Mouse (Mus musculus): ENCODE results near the gene Rcor2. TPM values are rescaled to one million over a fixed set of nuclear protein-coding genes. Genes with fewer than 3 reads are reported as not detected.

The Rcor2 gene
- polyA plus RNA-seq, 1 experiment: 19.6 TPM

- H3K4me1 ChIP-seq (ENCODE audit: control insufficient read depth, insufficient read depth, low read length): no peaks in the 10 kb centered on the region; the same call in 1 of the 2 replicates
- H3K4me3 ChIP-seq (replicated peaks; ENCODE audit: control insufficient read depth, low read depth, low read length): no peak overlapping the region
- peak; percentile 78 for TF ChIP-seq CTCF (IDR thresholded peaks at IDR 0.05; ENCODE audit: control insufficient read depth, insufficient read depth, low read length)
- TF ChIP-seq POLR2A (IDR thresholded peaks at IDR 0.05; ENCODE audit: borderline replicate concordance, control insufficient read depth, low read depth, low read length): no peak
- no peak overlapping the region for H3K27ac ChIP-seq (ENCODE audit: control insufficient read depth, insufficient read depth, low read depth, low read length, poor library complexity)
- 33% methylated on average over 8 of the region's 8 CpGs for WGBS
Observed at GRCm38 (mm10) chr19:7234537-7235221, 32.4 kb upstream of the Rcor2 start.

GRCm38 (mm10) chr19:7235461-7235860 is 31.7 kb upstream of the Rcor2 start:
- WGBS: 91% methylated on average over 9 of the region's 9 CpGs
- H3K4me1 ChIP-seq (ENCODE audit: control insufficient read depth, insufficient read depth, low read length): no peaks in the 10 kb centered on the region; the same call in 1 of the 2 replicates
- H3K4me3 ChIP-seq (replicated peaks; ENCODE audit: control insufficient read depth, low read depth, low read length): no peak overlapping the region
- TF ChIP-seq POLR2A (IDR thresholded peaks at IDR 0.05; ENCODE audit: borderline replicate concordance, control insufficient read depth, low read depth, low read length): no peak
- TF ChIP-seq CTCF (IDR thresholded peaks at IDR 0.05; ENCODE audit: control insufficient read depth, insufficient read depth, low read length): no peak
- no peak overlapping the region for H3K27ac ChIP-seq (ENCODE audit: control insufficient read depth, insufficient read depth, low read depth, low read length, poor library complexity)

- WGBS: 89% methylated on average over 2 of the region's 2 CpGs
- TF ChIP-seq POLR2A (IDR thresholded peaks at IDR 0.05; ENCODE audit: borderline replicate concordance, control insufficient read depth, low read depth, low read length) (no peak), CTCF (IDR thresholded peaks at IDR 0.05; ENCODE audit: control insufficient read depth, insufficient read depth, low read length) (no peak)
- Histone ChIP-seq H3K4me1 (ENCODE audit: control insufficient read depth, insufficient read depth, low read length) (no peaks in the 10 kb centered on the region; the same call in 1 of the 2 replicates), H3K4me3 (replicated peaks; ENCODE audit: control insufficient read depth, low read depth, low read length) (no peak overlapping the region), H3K27ac (ENCODE audit: control insufficient read depth, insufficient read depth, low read depth, low read length, poor library complexity) (no peak overlapping the region)
Observed at GRCm38 (mm10) chr19:7236011-7236410, 31.1 kb upstream of the Rcor2 start.

GRCm38 (mm10) chr19:7236742-7237141 is 30.4 kb upstream of the Rcor2 start:
- TF ChIP-seq POLR2A (IDR thresholded peaks at IDR 0.05; ENCODE audit: borderline replicate concordance, control insufficient read depth, low read depth, low read length): no peak
- TF ChIP-seq CTCF (IDR thresholded peaks at IDR 0.05; ENCODE audit: control insufficient read depth, insufficient read depth, low read length): no peak

GRCm38 (mm10) chr19:7239574-7239973 is 27.6 kb upstream of the Rcor2 start:
- Histone ChIP-seq H3K27ac (ENCODE audit: control insufficient read depth, insufficient read depth, low read depth, low read length, poor library complexity) (no peak overlapping the region), H3K4me3 (replicated peaks; ENCODE audit: control insufficient read depth, low read depth, low read length) (peak overlapping the region; percentile 81), H3K4me1 (ENCODE audit: control insufficient read depth, insufficient read depth, low read length) (no peaks in the 10 kb centered on the region; the same call in 1 of the 2 replicates)
- no peak for TF ChIP-seq POLR2A (IDR thresholded peaks at IDR 0.05; ENCODE audit: borderline replicate concordance, control insufficient read depth, low read depth, low read length)
- TF ChIP-seq CTCF (IDR thresholded peaks at IDR 0.05; ENCODE audit: control insufficient read depth, insufficient read depth, low read length): no peak
- 86% methylated on average over 3 of the region's 3 CpGs for WGBS

More at GRCm38 (mm10) chr19:7236742-7237141, 30.4 kb upstream of the Rcor2 start:
- WGBS: 85% methylated on average over 4 of the region's 4 CpGs
- Histone ChIP-seq H3K27ac (ENCODE audit: control insufficient read depth, insufficient read depth, low read depth, low read length, poor library complexity) (no peak overlapping the region), H3K4me1 (ENCODE audit: control insufficient read depth, insufficient read depth, low read length) (no peaks in the 10 kb centered on the region; the same call in 1 of the 2 replicates), H3K4me3 (replicated peaks; ENCODE audit: control insufficient read depth, low read depth, low read length) (no peak overlapping the region)

GRCm38 (mm10) chr19:7240291-7240690 is 26.8 kb upstream of the Rcor2 start:
- Histone ChIP-seq H3K4me1 (ENCODE audit: control insufficient read depth, insufficient read depth, low read length) (no peaks in the 10 kb centered on the region), H3K4me3 (replicated peaks; ENCODE audit: control insufficient read depth, low read depth, low read length) (peak overlapping the region; percentile 81), H3K27ac (ENCODE audit: control insufficient read depth, insufficient read depth, low read depth, low read length, poor library complexity) (peak overlapping the region; percentile 85)
- WGBS: 1% methylated on average over 13 of the region's 13 CpGs
- TF ChIP-seq CTCF (IDR thresholded peaks at IDR 0.05; ENCODE audit: control insufficient read depth, insufficient read depth, low read length): no peak
- TF ChIP-seq POLR2A (IDR thresholded peaks at IDR 0.05; ENCODE audit: borderline replicate concordance, control insufficient read depth, low read depth, low read length): no peak

- Histone ChIP-seq H3K4me3 (replicated peaks; ENCODE audit: control insufficient read depth, low read depth, low read length) (peak within 1 kb of the TSS; percentile 81), H3K4me1 (ENCODE audit: control insufficient read depth, insufficient read depth, low read length) (no peaks in the 10 kb centered on the region), H3K27ac (ENCODE audit: control insufficient read depth, insufficient read depth, low read depth, low read length, poor library complexity) (peak within 1 kb of the TSS; percentile 85)
- under 1% methylated on average over 80 of the region's 80 CpGs for WGBS
- no peak for TF ChIP-seq CTCF (IDR thresholded peaks at IDR 0.05; ENCODE audit: control insufficient read depth, insufficient read depth, low read length)
- TF ChIP-seq POLR2A (IDR thresholded peaks at IDR 0.05; ENCODE audit: borderline replicate concordance, control insufficient read depth, low read depth, low read length): peak; percentile 55; the same call in 1 of the 2 replicates
Observed at GRCm38 (mm10) chr19:7240782-7241690, 26.1 kb upstream of the Rcor2 start, which contains the start of gene Naa40. TSS of gene Naa40 (minus strand) at chr19:7241183.

- H3K4me1 ChIP-seq (ENCODE audit: control insufficient read depth, insufficient read depth, low read length): no peaks in the 10 kb centered on the region
Observed at GRCm38 (mm10) chr19:7246021-7246420, 21.1 kb upstream of the Rcor2 start.

More at GRCm38 (mm10) chr19:7246021-7246420, 21.1 kb upstream of the Rcor2 start:
- WGBS: 72% methylated on average over 3 of the region's 3 CpGs
- no peak for TF ChIP-seq CTCF (IDR thresholded peaks at IDR 0.05; ENCODE audit: control insufficient read depth, insufficient read depth, low read length)
- TF ChIP-seq POLR2A (IDR thresholded peaks at IDR 0.05; ENCODE audit: borderline replicate concordance, control insufficient read depth, low read depth, low read length): no peak
- H3K4me3 ChIP-seq (replicated peaks; ENCODE audit: control insufficient read depth, low read depth, low read length): no peak overlapping the region
- H3K27ac ChIP-seq (ENCODE audit: control insufficient read depth, insufficient read depth, low read depth, low read length, poor library complexity): no peak overlapping the region

All from bone marrow, adult 2 months (tissue).